Mouse (Mus musculus): ENCODE data around the gene Hist1h1b. TPM values are rescaled to one million over a fixed set of nuclear protein-coding genes. Genes with fewer than 3 reads are reported as not detected.
"Not testable (repeated sequence)": the region's sequence is repeated elsewhere in the genome, so short reads cannot be mapped to it uniquely, and the experiment has no call there.

The Hist1h1b gene
- polyA plus RNA-seq, 1 experiment from 2014 or later = 43.0 TPM

DNA sequence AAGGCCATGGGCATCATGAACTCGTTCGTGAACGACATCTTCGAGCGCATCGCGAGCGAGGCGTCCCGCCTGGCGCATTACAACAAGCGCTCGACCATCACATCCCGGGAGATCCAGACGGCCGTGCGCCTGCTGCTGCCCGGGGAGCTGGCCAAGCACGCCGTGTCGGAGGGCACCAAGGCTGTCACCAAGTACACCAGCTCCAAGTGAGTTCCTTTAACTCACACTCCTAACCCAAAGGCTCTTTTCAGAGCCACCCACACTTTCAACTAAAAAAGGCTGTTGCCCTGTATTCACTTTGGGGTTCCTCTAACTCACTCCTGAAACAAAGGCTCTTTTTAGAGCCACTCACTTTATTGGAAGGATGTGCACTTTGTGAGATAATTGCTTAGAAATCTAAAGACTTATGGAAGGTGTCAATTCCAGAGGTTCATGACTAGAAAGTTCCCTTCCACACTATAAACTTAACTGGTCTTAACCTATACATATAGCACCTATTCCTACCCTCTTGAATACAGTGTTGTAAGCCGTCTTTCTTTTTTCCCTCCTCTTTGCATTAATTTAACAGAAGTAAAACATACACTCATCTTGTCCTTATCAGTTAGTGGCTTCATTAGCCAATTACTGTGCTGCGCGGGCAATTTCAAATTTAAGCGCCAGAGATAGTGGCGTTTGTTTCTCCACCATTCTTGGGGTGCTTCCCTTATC lies 26.0 kb downstream of the Hist1h1b start:
- H3K27me3 ChIP-seq (ENCODE audit: poor library complexity, severe bottlenecking); H3K9me3 ChIP-seq; H3K36me3 ChIP-seq (replicated peaks): not testable (repeated sequence)
- under 1% methylated on average over 26 of the region's 26 CpGs for WGBS
- H3K4me1 ChIP-seq = peaks cover 40% of the 10 kb centered on the region
- H3K4me3 ChIP-seq = peak overlapping the region; percentile 64
- peak overlapping the region; percentile 95 for H3K27ac ChIP-seq
- DNase-seq (ENCODE audit: extremely low spot score, low spot score) = peak; percentile 41

DNA sequence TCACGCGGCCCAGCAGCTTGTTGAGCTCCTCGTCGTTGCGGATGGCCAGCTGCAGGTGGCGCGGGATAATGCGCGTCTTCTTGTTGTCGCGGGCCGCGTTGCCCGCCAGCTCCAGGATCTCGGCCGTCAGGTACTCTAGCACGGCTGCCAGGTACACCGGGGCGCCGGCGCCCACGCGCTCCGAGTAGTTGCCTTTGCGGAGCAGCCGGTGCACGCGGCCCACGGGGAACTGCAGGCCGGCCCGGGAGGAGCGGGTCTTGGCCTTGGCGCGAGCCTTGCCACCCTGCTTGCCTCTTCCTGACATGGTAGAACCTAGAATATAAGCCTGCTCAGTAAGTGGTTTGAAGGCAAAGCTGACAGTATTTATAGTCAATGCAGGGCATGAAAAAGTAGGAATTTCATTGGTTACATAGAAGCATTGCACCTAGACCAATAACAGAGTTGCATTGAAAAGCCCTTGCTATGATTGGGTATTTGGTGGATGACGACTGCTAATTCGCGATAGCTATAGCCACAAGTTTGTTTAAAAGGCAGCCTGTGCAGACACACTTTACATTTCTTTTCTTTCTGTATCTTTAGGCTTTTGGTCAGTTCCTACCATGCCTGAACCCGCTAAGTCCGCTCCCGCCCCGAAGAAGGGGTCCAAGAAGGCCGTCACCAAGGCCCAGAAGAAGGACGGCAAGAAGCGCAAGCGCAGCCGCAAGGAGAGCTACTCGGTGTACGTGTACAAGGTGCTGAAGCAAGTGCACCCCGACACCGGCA lies 26.7 kb downstream of the Hist1h1b start, which contains the start of the genes Hist1h2ak and Hist1h2bn:
Gene Hist1h2ak, minus strand, starts transcription at position 304 of the 762 bp plus-strand sequence.
Gene Hist1h2bn, plus strand, starts transcription at position 600 of the 762 bp plus-strand sequence.
- peak within 1 kb of the TSS; percentile 64 for H3K4me3 ChIP-seq
- H3K27ac ChIP-seq = peak within 1 kb of the TSS; percentile 95
- WGBS = under 1% methylated on average over 49 of the region's 50 CpGs
- not testable (repeated sequence) for H3K27me3 ChIP-seq (ENCODE audit: poor library complexity, severe bottlenecking); H3K36me3 ChIP-seq (replicated peaks); H3K9me3 ChIP-seq
- H3K4me1 ChIP-seq = peaks cover 48% of the 10 kb centered on the region
- peak; percentile 79 for DNase-seq (ENCODE audit: extremely low spot score, low spot score)

- Histone ChIP-seq H3K4me3 (peak overlapping the region; percentile 64), H3K4me1 (peaks cover 54% of the 10 kb centered on the region), H3K9me3 (no peaks in the 10 kb centered on the region), H3K27me3 (ENCODE audit: poor library complexity, severe bottlenecking) (no peaks in the 10 kb centered on the region), H3K27ac (peak overlapping the region; percentile 95), H3K36me3 (replicated peaks) (no peaks in the 10 kb centered on the region)
- 3% methylated on average over 10 of the region's 10 CpGs for WGBS
- DNase-seq (ENCODE audit: extremely low spot score, low spot score) = peak; percentile 38
These were observed 27.3 kb downstream of the Hist1h1b start for GRCm38 (mm10) chr13:21753051-21753523.

DNA sequence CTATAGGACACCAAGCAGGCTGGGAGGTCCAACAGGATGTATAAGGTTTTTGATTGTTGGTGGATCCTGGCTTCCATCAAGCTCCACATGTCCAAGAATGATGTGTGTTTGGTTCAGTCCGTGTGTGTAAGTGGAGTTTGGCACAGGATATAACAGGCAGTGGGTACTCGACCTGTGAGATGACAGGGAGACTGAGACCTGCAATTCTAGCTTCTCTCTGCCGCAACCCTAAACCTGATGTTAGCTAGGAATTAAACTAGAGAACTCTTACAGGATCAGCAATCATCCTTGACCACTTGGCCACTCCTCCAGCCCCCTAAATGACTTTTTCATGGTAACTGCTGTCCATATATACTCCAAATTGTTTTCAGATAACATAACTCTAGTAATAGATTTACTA lies 28.1 kb downstream of the Hist1h1b start:
- H3K27ac ChIP-seq = peak overlapping the region; percentile 95
- peak; percentile 42 for DNase-seq (ENCODE audit: extremely low spot score, low spot score)
- peaks cover 3% of the 10 kb centered on the region; the same call in 1 of the 2 replicates for H3K36me3 ChIP-seq (replicated peaks)
- 61% methylated on average over 3 of the region's 3 CpGs for WGBS
- peak overlapping the region; percentile 64 for H3K4me3 ChIP-seq
- no peaks in the 10 kb centered on the region for H3K9me3 ChIP-seq
- peaks cover 58% of the 10 kb centered on the region for H3K4me1 ChIP-seq
- no peaks in the 10 kb centered on the region for H3K27me3 ChIP-seq (ENCODE audit: poor library complexity, severe bottlenecking)

- WGBS = 69% methylated on average over 3 of the region's 3 CpGs
- peaks cover 5% of the 10 kb centered on the region; the same call in 1 of the 2 replicates for H3K36me3 ChIP-seq (replicated peaks)
- H3K4me3 ChIP-seq = peak overlapping the region; percentile 64; the same call in 1 of the 2 replicates
- no peaks in the 10 kb centered on the region for H3K9me3 ChIP-seq
- H3K4me1 ChIP-seq = peaks cover 60% of the 10 kb centered on the region
- H3K27me3 ChIP-seq (ENCODE audit: poor library complexity, severe bottlenecking) = no peaks in the 10 kb centered on the region
- DNase-seq (ENCODE audit: extremely low spot score, low spot score) = no peak
- peak overlapping the region; percentile 95 for H3K27ac ChIP-seq
These were observed 28.6 kb downstream of the Hist1h1b start for GRCm38 (mm10) chr13:21751827-21752226.

- Histone ChIP-seq H3K9me3 (no peaks in the 10 kb centered on the region), H3K27ac (peak overlapping the region; percentile 95), H3K4me3 (peak overlapping the region; percentile 64; the same call in 1 of the 2 replicates), H3K27me3 (ENCODE audit: poor library complexity, severe bottlenecking) (no peaks in the 10 kb centered on the region), H3K4me1 (peaks cover 60% of the 10 kb centered on the region), H3K36me3 (replicated peaks) (peaks cover 5% of the 10 kb centered on the region; the same call in 1 of the 2 replicates)
- DNase-seq (ENCODE audit: extremely low spot score, low spot score) = no peak
These were observed 29.0 kb downstream of the Hist1h1b start for GRCm38 (mm10) chr13:21751417-21751816.

GRCm38 (mm10) chr13:21750159-21751017 lies 30.0 kb downstream of the Hist1h1b start, which contains the start of gene Hist1h4k:
Hist1h4k (minus strand) TSS chr13:21750505.
- Histone ChIP-seq H3K4me3 (peak within 1 kb of the TSS; percentile 64), H3K4me1 (peaks cover 56% of the 10 kb centered on the region), H3K27ac (peak within 1 kb of the TSS; percentile 95)
- not testable (repeated sequence) for H3K27me3 ChIP-seq (ENCODE audit: poor library complexity, severe bottlenecking); H3K36me3 ChIP-seq (replicated peaks); H3K9me3 ChIP-seq
- under 1% methylated on average over 52 of the region's 56 CpGs for WGBS
- DNase-seq (ENCODE audit: extremely low spot score, low spot score) = peak; percentile 94

DNA sequence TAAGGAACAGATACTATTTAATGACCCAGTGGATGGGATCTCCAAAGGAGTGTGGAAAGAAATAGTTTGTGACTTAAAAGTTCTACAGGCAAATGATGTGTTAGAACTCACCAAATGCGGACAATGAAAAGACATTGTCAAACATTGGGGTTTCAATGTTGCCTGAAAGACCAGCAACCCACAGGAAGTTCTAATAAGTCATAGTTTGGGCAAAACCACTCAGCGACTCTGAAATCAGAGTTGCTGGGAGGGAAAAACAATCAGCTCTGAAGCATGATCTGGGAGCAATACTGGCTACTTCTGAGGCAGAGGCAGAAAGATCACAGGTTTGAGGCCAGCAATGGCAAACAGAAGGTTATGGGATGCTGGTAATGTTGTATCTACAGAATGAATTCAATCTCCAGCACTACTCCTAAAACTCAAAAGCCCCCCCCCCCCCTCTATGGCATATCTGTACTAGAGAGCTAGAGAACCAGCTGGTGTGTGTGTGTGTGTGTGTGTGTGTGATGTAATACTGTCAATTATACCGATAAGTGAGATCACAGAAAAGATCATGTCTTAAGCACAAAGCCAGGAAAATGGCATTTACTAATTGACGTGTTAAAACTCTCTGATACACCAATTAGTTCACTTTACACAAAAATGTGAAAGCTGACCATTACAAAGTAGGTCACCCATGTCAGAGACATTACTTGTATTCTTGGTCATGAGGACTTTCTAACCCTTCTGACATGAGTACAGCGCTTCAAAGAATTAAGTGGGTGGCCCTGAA lies 30.9 kb downstream of the Hist1h1b start:
- Histone ChIP-seq H3K9me3 (no peaks in the 10 kb centered on the region), H3K27ac (peak overlapping the region; percentile 95), H3K36me3 (replicated peaks) (peaks cover 5% of the 10 kb centered on the region; the same call in 1 of the 2 replicates), H3K4me1 (peaks cover 49% of the 10 kb centered on the region), H3K27me3 (ENCODE audit: poor library complexity, severe bottlenecking) (no peaks in the 10 kb centered on the region), H3K4me3 (peak overlapping the region; percentile 64)
- 5% methylated on average over 5 of the region's 5 CpGs for WGBS
- peak; percentile 65 for DNase-seq (ENCODE audit: extremely low spot score, low spot score)

DNA sequence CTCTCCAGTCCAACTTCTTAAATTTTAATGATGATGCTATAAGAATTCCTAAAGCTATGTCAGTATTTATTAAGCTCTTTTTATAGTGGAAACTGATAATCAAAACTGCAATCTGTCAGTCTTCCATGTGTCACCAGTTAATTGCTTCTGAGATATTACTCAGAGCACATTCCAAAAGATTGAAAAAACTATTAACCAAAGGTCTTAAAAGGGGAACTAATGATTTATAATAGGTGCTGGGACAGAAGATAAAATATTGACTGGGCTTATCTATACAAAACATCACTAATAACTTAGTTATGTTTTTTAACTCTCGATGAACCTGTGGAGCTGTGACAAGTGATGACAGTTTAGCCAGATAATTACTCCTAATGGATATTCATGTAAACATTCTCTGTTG lies 35.4 kb downstream of the Hist1h1b start:
- H3K4me1 ChIP-seq = peaks cover 21% of the 10 kb centered on the region
- H3K4me3 ChIP-seq = no peak overlapping the region
- no peaks in the 10 kb centered on the region for H3K9me3 ChIP-seq
- peaks cover 8% of the 10 kb centered on the region; the same call in 1 of the 2 replicates for H3K36me3 ChIP-seq (replicated peaks)
- H3K27ac ChIP-seq = no peak overlapping the region
- H3K27me3 ChIP-seq (ENCODE audit: poor library complexity, severe bottlenecking) = no peaks in the 10 kb centered on the region
- DNase-seq (ENCODE audit: extremely low spot score, low spot score) = no peak
- 89% methylated on average over 1 of the region's 1 CpGs for WGBS

DNA sequence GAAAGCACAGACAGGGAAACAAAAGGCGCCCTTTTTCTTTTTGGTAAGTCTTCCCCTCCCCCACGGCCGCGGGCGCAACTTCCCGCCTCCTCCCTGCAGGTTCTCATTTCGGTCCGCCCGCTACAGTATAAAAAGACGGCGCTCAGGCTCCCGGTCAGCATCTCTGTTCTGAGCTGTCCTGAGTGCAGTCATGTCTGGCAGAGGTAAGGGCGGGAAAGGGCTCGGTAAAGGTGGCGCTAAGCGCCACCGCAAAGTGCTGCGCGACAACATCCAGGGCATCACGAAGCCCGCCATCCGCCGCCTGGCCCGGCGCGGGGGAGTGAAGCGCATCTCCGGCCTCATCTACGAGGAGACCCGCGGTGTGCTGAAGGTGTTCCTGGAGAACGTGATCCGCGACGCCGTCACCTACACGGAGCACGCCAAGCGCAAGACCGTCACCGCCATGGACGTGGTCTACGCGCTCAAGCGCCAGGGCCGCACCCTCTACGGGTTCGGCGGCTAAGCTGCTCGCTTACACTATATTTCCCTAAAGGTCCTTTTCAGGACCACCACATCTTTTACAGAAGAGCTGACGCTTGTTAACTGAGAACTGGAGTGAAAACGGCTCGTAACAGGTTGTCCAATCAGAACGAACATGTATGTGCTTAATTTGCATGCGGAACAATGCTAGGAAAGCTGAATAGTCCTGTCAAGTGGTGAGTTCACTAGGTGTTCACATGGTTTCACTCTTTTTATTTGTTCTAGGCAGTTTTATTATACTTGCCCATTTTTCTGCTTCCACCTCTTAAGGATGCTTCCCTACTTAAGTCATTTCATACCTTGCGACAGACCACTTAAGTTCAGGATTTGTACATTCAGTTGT lies 45.3 kb downstream of the Hist1h1b start, which contains the start of gene Hist1h4j:
Gene Hist1h4j, plus strand, starts transcription at position 159 of the 862 bp plus-strand sequence.
- H3K4me1 ChIP-seq = peaks cover 35% of the 10 kb centered on the region
- not testable (repeated sequence) for H3K36me3 ChIP-seq (replicated peaks); H3K9me3 ChIP-seq; H3K27me3 ChIP-seq (ENCODE audit: poor library complexity, severe bottlenecking)
- H3K27ac ChIP-seq = peak within 1 kb of the TSS; percentile 99
- peak; percentile 94 for DNase-seq (ENCODE audit: extremely low spot score, low spot score)
- H3K4me3 ChIP-seq = peak within 1 kb of the TSS; percentile 57
- under 1% methylated on average over 49 of the region's 56 CpGs for WGBS

All from forebrain, embryonic 10.5 days (tissue).